Mouse (Mus musculus) midbrain, embryonic 11.5 days (tissue): ENCODE results near the gene Rsg1. TPM values are rescaled to one million over a fixed set of nuclear protein-coding genes. Genes with fewer than 3 reads are reported as not detected.

Experiments
- ATAC-seq: fragments of 200-750 bp; cut with Nextera tagmentation; 2 replicates; pipeline ENCODE4 v1.8.0; 2017; ENCODE audit warnings: moderate TSS enrichment, moderate library complexity; ENCODE audit not compliant: low FRiP score
- DNase-seq: peaks from one replicate; pipeline ENCODE4 v3.0.0; 2015; ENCODE audit warnings: low spot score; ENCODE audit errors: missing footprints
- H3K27ac ChIP-seq: fragments of 300-500 bp; sonication (generic); 2 replicates; pipeline ENCODE4 v1.5.1; 2014; ENCODE audit warnings: low read depth, low read length
- H3K27me3 ChIP-seq: fragments of 300-500 bp; sonication (generic); 2 replicates; pipeline ENCODE4 v1.6.1; 2014; ENCODE audit warnings: mild to moderate bottlenecking, low read length, moderate library complexity, mixed read lengths; ENCODE audit not compliant: control insufficient read depth, insufficient read depth
- H3K36me3 ChIP-seq: fragments of 300-500 bp; sonication (generic); 2 replicates; pipeline ENCODE4 v1.6.1; 2014; ENCODE audit warnings: mild to moderate bottlenecking, low read length, moderate library complexity, mixed read lengths; ENCODE audit not compliant: control insufficient read depth, insufficient read depth
- H3K4me1 ChIP-seq: fragments of 300-500 bp; sonication (generic); 2 replicates; pipeline ENCODE4 v1.6.1; 2014; ENCODE audit warnings: low read length; ENCODE audit not compliant: control insufficient read depth, insufficient read depth
- H3K4me2 ChIP-seq: fragments of 300-500 bp; sonication (generic); 2 replicates; pipeline ENCODE4 v1.6.1; 2014; ENCODE audit warnings: mild to moderate bottlenecking, moderate library complexity
- H3K4me3 ChIP-seq: fragments of 300-500 bp; sonication (generic); 2 replicates; pipeline ENCODE4 v1.5.1; 2014; ENCODE audit warnings: low read depth, low read length
- H3K9ac ChIP-seq: fragments of 300-500 bp; sonication (generic); 2 replicates; pipeline ENCODE4 v1.6.1; 2014; ENCODE audit warnings: low read length
- H3K9me3 ChIP-seq: fragments of 300-500 bp; sonication (generic); 2 replicates; pipeline ENCODE4 v1.6.1; 2016; ENCODE audit warnings: low read length; ENCODE audit not compliant: control insufficient read depth
- WGBS: fragments of 180-500 bp; shearing (Covaris S2); extraction: QIAGEN DNeasy Blood & Tissue Kit; methylation state at CpG from one replicate; pipeline ENCODE4 v1.1.7; 2014; 5-methylcytosine and 5-hydroxymethylcytosine counted together
- polyA plus RNA-seq: library from polyadenylated mRNA; unstranded; fragments of >200 nt; fragmentation: Nextera tagmentation; extraction: Ambion mirVana; gene quantifications from 2 replicates; pipeline ENCODE4 v1.2.1, GENCODE M21; 2014

The Rsg1 gene
- polyA plus RNA-seq, 1 experiment from 2014 or later, result 5.4 TPM

DNA sequence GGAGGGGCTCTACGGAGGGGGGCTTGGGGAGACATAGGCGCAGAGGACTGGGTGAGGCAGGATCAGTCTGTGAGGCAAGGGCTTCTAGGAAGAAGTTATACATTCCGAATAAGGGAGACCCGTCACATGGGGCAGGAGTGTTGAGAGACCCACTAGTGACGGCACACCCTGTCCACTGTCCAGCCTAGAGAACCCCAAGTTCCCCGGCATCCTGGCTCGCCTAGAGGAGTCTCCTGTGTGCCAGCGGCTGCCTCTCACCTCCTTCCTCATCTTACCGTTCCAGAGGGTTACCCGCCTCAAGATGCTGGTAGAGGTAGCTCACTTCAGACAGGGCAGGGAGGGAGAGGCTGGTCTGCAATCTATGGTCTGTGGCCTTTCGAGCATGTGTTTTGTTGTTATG is 35.6 kb downstream of the Rsg1 start:
- DNase-seq (peak; percentile 82), ATAC-seq (no peak)
- H3K4me3 ChIP-seq, result no peak overlapping the region
- no peak overlapping the region for H3K4me2 ChIP-seq
- H3K9me3 ChIP-seq, result no peaks in the 10 kb centered on the region
- H3K4me1 ChIP-seq, result peaks cover 19% of the 10 kb centered on the region
- no peak overlapping the region for H3K9ac ChIP-seq
- H3K27ac ChIP-seq, result no peak overlapping the region
- no peaks in the 10 kb centered on the region for H3K36me3 ChIP-seq
- peaks cover 51% of the 10 kb centered on the region for H3K27me3 ChIP-seq
- WGBS, result 76% methylated on average over 11 of the region's 11 CpGs

DNA sequence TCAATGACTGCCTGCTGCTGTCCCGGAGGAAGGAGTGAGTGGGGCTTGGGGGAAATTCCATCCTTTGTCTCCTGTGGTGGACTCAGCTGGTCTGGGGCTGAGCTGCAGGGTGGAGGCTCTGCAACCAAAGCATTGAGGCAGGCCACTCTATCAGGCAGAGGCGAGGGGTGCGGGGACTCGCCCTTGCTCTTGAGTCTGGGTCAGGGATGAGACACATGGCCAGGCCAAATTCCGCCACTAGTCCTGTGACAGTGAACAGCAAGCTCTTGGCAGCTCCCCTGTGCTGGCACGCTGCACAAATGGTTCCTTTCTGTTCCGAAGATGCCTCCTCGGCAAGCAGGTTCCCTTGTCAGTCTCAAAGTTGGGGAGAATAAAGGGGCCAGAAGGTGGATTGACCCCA is 37.3 kb downstream of the Rsg1 start:
- Histone ChIP-seq H3K9ac (no peak overlapping the region), H3K36me3 (no peaks in the 10 kb centered on the region), H3K4me3 (no peak overlapping the region), H3K4me1 (peaks cover 13% of the 10 kb centered on the region), H3K27ac (no peak overlapping the region), H3K4me2 (no peak overlapping the region), H3K9me3 (no peaks in the 10 kb centered on the region), H3K27me3 (peaks cover 36% of the 10 kb centered on the region)
- DNase-seq, result peak; percentile 81
- WGBS, result 73% methylated on average over 8 of the region's 8 CpGs
- ATAC-seq, result no peak

DNA sequence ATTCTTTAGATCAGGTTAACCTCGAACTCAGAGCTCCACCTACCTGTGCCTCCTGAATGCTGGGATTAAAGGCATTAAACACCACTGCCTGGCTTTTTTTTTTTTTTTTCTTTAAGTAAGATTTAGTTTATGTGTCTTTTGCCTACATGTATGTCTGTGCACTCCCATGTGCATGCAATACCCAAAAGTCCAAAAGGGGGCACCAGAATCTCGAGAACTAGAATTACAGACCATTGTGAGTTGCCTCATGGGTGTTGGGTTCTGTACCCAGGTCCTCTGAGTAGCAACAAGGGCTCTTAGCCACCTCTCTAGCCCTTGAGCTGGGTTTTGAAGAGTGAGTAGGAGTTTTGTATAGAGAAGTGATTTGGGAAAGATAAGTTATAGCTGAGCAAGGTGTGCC is 38.9 kb downstream of the Rsg1 start:
- H3K4me2 ChIP-seq, result no peak overlapping the region
- peaks cover 20% of the 10 kb centered on the region for H3K27me3 ChIP-seq
- DNase-seq (peak; percentile 85), ATAC-seq (no peak)
- H3K4me3 ChIP-seq, result no peak overlapping the region
- no peak overlapping the region for H3K27ac ChIP-seq
- no peaks in the 10 kb centered on the region for H3K36me3 ChIP-seq
- H3K9ac ChIP-seq, result no peak overlapping the region
- no peaks in the 10 kb centered on the region for H3K9me3 ChIP-seq
- H3K4me1 ChIP-seq, result peaks cover 2% of the 10 kb centered on the region; the same call in 1 of the 2 replicates
- WGBS, result 70% methylated on average over 2 of the region's 2 CpGs

DNA sequence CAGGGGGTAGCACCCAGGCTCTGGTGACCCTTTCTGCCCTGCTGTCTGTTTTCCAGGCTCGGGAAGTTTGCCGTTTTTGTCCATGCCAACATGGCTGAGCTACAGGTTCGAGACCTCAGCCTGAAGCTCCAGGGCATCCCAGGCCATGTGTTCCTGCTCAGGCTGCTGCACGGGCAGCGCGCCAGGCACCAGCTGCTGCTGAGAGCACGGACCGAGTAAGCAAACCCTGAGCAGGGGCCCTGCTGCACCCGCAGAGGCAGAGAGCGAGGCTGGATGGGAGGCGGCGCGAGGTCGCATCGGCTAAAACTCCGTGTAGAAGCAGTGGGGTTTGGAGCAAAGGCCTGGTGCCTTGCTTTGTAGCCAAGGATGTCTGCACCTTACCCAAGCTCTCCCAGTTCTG is 40.5 kb downstream of the Rsg1 start:
- Histone ChIP-seq H3K36me3 (no peaks in the 10 kb centered on the region), H3K9me3 (no peaks in the 10 kb centered on the region), H3K4me2 (no peak overlapping the region), H3K27ac (no peak overlapping the region), H3K27me3 (peaks cover 5% of the 10 kb centered on the region), H3K9ac (no peak overlapping the region), H3K4me3 (no peak overlapping the region), H3K4me1 (no peaks in the 10 kb centered on the region; the same call in 1 of the 2 replicates)
- DNase-seq (peak; percentile 45), ATAC-seq (no peak)
- 80% methylated on average over 16 of the region's 16 CpGs for WGBS

DNA sequence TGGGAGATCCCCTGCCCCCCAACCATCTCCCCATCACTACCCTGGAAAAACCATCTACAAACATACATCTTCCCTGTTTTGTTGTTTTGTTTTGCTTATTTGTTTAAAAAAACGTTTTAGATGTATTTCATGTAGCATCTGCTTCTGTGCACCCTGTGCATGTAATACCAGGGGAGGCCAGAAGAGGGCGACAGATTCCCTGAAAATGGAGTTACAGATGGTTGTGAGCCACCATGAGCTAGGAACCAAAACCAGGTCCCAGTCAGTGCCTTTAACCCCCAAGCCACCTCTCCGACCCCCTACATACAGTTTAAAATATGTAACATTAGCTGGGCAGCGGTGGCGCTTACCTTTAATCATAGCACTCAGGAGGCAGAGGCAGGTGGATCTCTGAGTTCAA is 43.7 kb downstream of the Rsg1 start:
- Histone ChIP-seq H3K9ac (no peak overlapping the region), H3K27ac (no peak overlapping the region), H3K4me2 (no peak overlapping the region), H3K9me3 (no peaks in the 10 kb centered on the region), H3K4me1 (no peaks in the 10 kb centered on the region), H3K36me3 (no peaks in the 10 kb centered on the region), H3K27me3 (no peaks in the 10 kb centered on the region), H3K4me3 (no peak overlapping the region)
- 70% methylated on average over 5 of the region's 5 CpGs for WGBS
- DNase-seq, result peak; percentile 85
- no peak for ATAC-seq

DNA sequence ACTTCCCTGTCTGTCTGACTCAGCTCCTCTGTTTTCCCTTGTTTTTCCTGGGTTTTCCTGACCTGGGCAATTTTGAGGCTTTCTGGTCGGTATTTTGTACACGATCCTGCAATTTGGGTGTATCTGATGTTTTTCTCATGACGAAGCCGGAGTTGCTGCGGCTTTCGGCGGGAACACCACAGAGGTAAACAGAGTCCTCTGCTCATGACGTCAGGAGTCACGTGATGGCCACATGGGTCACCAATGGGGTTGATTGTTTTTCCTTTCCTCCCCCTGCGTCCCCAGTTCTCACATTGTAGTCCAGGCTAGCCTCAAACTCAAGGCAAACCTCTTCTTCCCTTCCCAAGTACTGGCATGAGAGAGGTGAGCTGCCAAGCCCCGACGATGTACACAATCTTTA is 45.7 kb downstream of the Rsg1 start:
- Histone ChIP-seq H3K27ac (no peak overlapping the region), H3K9ac (no peak overlapping the region), H3K4me2 (no peak overlapping the region), H3K36me3 (no peaks in the 10 kb centered on the region), H3K27me3 (no peaks in the 10 kb centered on the region), H3K4me1 (no peaks in the 10 kb centered on the region), H3K9me3 (no peaks in the 10 kb centered on the region), H3K4me3 (no peak overlapping the region)
- ATAC-seq (no peak), DNase-seq (no peak)
- 81% methylated on average over 12 of the region's 12 CpGs for WGBS

DNA sequence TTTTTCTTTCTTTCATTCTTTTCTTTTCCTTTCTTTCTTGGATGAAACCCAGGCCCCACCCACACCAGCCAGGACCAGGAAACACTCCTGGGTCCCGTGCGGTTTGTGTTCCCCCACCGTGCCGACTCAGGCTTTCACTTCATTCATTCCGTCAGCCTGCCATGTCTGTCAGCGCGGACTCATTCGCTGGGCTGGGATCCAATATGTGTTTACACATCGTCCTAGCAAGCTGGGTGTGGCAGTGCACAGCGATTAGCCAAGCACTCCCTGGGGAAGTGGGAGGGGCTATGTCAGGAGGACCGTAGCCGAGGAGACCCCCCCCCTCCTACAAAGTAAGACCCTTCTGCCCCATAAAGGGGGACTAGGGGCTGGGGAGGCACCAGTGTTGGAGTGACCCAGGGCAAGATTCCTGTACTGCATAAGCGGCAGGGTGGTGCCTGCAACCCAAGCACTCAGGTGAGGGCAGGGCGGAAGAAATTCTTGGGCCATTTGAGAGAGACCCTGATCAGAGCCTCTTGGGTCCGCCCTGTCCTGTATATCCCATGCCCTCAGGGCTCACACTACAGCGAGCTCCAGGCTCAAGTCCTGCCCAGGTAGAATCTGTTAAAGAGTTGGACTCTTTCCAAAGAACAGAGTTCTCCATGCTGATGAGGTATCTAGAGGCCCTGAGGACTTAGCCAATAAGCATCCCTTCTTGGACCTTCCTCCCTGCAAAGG is 46.4 kb downstream of the Rsg1 start:
- no peak for ATAC-seq

DNA sequence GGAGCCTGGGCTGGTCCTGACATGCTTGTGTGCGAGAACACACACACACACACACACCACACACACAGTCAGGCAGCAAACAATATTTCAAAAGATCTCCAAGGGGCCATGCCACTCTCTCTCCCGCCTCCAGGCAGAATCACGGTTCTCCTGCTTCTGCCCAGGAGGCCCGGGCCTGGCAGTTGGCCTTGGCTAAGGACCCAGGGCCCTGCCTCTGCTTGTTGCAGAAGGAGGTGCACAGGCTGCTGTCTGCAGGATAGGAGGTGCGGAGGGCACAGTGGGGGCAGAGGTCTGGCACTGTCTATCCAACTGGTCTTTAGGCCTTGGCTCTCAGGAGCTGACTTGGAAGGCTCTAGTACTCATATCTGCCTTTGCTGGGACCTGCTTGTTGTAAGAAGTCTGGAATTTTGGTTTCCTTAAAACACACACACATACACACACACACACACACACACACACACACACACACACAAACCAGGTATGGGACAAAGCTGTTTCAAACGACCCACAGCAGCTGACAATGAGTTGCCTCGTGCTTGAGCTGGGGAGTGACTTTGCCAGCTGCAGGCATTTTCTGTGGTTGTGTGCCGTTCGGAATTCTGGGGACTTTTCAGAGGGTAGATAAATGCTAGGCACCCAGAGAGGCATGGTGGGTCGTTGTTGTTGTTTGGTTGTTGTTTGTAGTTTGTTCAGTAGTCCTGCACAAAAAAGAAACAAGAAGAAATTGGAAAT is 49.3 kb downstream of the Rsg1 start:
- ATAC-seq, result no peak
- H3K27ac ChIP-seq, result no peak overlapping the region

More for the DNA sequence above, 46.4 kb downstream of the Rsg1 start:
- H3K4me1 ChIP-seq, result no peaks in the 10 kb centered on the region
- no peak overlapping the region for H3K9ac ChIP-seq
- H3K4me2 ChIP-seq, result no peak overlapping the region
- no peaks in the 10 kb centered on the region for H3K27me3 ChIP-seq
- DNase-seq, result no peak
- no peak overlapping the region for H3K27ac ChIP-seq
- H3K4me3 ChIP-seq, result no peak overlapping the region
- no peaks in the 10 kb centered on the region for H3K9me3 ChIP-seq
- no peaks in the 10 kb centered on the region for H3K36me3 ChIP-seq
- 77% methylated on average over 16 of the region's 16 CpGs for WGBS

DNA sequence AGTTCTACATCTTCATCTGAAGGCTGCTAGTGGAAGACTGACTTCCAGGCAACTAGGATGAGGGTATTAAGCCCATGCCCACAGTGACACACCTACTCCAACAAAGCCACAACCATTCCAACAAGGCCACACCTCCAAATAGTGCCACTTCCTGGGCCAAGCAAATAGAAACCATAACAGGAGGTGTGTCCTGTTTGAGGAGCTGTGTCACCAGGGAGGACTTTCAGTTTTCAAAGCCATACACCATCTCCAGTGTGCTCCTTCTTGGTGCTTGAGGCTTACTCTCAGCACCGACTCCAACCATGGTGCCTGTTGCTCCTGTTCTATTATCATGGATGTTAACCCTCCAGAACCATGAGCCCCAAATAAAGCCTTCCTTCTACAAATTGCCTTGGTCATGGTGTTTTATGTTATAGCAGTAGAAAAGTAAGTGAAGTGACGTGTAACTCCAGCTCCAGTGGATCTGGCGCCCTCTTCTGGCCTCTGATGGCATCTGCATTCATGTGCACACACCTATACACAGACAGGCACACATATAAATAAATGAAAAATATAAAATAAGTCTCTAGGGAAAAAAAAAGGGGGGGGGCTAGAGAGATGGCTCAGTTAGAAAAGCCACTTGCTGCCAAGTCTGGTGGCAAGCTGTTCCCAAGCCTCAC is 52.4 kb downstream of the Rsg1 start:
- Histone ChIP-seq H3K27me3 (no peaks in the 10 kb centered on the region), H3K4me3 (no peak overlapping the region), H3K27ac (no peak overlapping the region), H3K9ac (no peak overlapping the region), H3K4me2 (no peak overlapping the region), H3K36me3 (no peaks in the 10 kb centered on the region), H3K9me3 (no peaks in the 10 kb centered on the region), H3K4me1 (no peaks in the 10 kb centered on the region)
- no peak for ATAC-seq
- no peak for DNase-seq
- WGBS, result 86% methylated on average over 3 of the region's 3 CpGs

More for the DNA sequence above, 49.3 kb downstream of the Rsg1 start:
- Histone ChIP-seq H3K9me3 (no peaks in the 10 kb centered on the region), H3K4me1 (no peaks in the 10 kb centered on the region), H3K27me3 (no peaks in the 10 kb centered on the region), H3K9ac (no peak overlapping the region), H3K4me2 (no peak overlapping the region), H3K36me3 (no peaks in the 10 kb centered on the region), H3K4me3 (no peak overlapping the region)
- DNase-seq, result no peak
- WGBS, result 85% methylated on average over 10 of the region's 10 CpGs
